Mouse (Mus musculus): ENCODE data around the gene Cfap57. TPM values are rescaled to one million over a fixed set of nuclear protein-coding genes. Genes with fewer than 3 reads are reported as not detected.

Cfap57 gene
- polyA plus RNA-seq (2016; fragmentation: Nextera tagmentation; extraction: Ambion mirVana): 0.74 and 0.89 TPM in 2 replicates

- ATAC-seq (ENCODE audit: low FRiP score): peak; percentile 92
- H3K9me3 ChIP-seq: peaks cover 5% of the 10 kb centered on the region
Observed at GRCm38 (mm10) chr4:118620279-118620966, at the start of gene Cfap57, which contains the start of gene Ebna1bp2. Gene Cfap57 (minus strand): TSS chr4:118620777. Gene Ebna1bp2 (plus strand): TSS chr4:118620799.

GRCm38 (mm10) chr4:118658652-118659051, 38.1 kb upstream of the Cfap57 start, which contains the start of gene Olfr62:
Gene Olfr62 (plus strand): TSS chr4:118658952.
- ATAC-seq (ENCODE audit: low FRiP score): no peak
- Histone ChIP-seq H3K9ac (no peak within 1 kb of the TSS), H3K27ac (no peak within 1 kb of the TSS)

More at GRCm38 (mm10) chr4:118620279-118620966, at the start of gene Cfap57, which contains the start of gene Ebna1bp2:
- H3K9ac ChIP-seq: peak within 1 kb of the TSS; percentile 74
- H3K36me3 ChIP-seq (replicated peaks): peaks cover 26% of the 10 kb centered on the region
- no peaks in the 10 kb centered on the region for H3K27me3 ChIP-seq
- H3K4me1 ChIP-seq: peaks cover 11% of the 10 kb centered on the region
- H3K27ac ChIP-seq: peak within 1 kb of the TSS; percentile 62; the same call in 1 of the 2 replicates
- H3K4me2 ChIP-seq: peak within 1 kb of the TSS; percentile 94
- WGBS: under 1% methylated on average over 32 of the region's 41 CpGs
- H3K4me3 ChIP-seq (replicated peaks): peak within 1 kb of the TSS; percentile 78

GRCm38 (mm10) chr4:118645234-118645633, 24.7 kb upstream of the Cfap57 start:
- Histone ChIP-seq H3K4me1 (peaks cover 8% of the 10 kb centered on the region; the same call in 1 of the 2 replicates), H3K4me2 (no peak overlapping the region), H3K27ac (no peak overlapping the region), H3K9ac (no peak overlapping the region), H3K36me3 (replicated peaks) (no peaks in the 10 kb centered on the region), H3K27me3 (no peaks in the 10 kb centered on the region), H3K9me3 (no peaks in the 10 kb centered on the region), H3K4me3 (replicated peaks) (no peak overlapping the region)
- peak; percentile 39; the same call in 1 of the 2 replicates for ATAC-seq (ENCODE audit: low FRiP score)
- WGBS: 7% methylated on average over 2 of the region's 2 CpGs

More at GRCm38 (mm10) chr4:118658652-118659051, 38.1 kb upstream of the Cfap57 start, which contains the start of gene Olfr62:
- H3K4me3 ChIP-seq (replicated peaks): no peak within 1 kb of the TSS
- H3K4me2 ChIP-seq: no peak within 1 kb of the TSS
- no peaks in the 10 kb centered on the region for H3K4me1 ChIP-seq
- no peaks in the 10 kb centered on the region for H3K36me3 ChIP-seq (replicated peaks)
- no peaks in the 10 kb centered on the region for H3K9me3 ChIP-seq
- H3K27me3 ChIP-seq: no peaks in the 10 kb centered on the region

DNA sequence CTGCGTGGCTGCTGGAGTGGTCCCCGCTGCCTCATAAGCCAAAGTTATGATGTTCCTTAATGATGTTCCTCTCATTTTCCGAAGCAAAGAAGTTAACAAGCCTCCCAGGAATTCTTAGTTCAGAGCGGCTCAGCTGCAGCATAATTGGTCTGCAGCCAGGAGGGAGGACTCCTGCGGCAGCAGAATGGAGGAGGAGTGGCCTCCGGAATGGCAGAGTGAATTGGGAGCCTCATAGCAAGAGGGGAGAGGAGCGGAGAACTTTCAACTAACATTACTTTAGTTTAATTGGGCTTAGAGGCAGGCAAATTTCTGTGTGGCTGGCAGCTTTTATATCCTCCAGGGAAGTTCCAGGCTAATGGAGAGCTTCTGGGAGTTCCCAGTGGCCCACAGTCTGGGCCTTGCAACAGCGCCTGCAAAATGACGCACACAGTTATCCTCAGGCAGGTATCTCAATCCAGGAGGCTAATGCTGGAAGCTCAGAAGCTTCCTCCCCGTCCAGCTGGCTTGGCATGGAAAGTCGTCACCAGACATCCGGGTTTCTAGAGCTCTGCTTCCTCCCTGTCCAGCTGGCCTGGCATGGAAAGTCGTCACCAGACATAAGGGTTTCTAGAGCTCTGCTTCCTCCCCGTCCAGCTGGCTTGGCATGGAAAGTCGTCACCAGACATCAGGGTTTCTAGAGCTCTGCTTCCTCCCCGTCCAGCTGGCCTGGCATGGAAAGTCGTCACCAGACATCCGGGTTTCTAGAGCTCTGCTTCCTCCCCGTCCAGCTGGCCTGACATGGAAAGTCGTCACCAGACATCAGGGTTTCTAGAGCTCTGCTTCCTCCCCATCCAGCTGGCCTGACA, 22.0 kb upstream of the Cfap57 start:
- Histone ChIP-seq H3K27me3 (no peaks in the 10 kb centered on the region), H3K4me1 (peaks cover 8% of the 10 kb centered on the region; the same call in 1 of the 2 replicates), H3K9ac (no peak overlapping the region), H3K9me3 (no peaks in the 10 kb centered on the region), H3K27ac (no peak overlapping the region), H3K4me3 (replicated peaks) (no peak overlapping the region), H3K36me3 (replicated peaks) (no peaks in the 10 kb centered on the region), H3K4me2 (peak overlapping the region; percentile 34)
- 46% methylated on average over 20 of the region's 20 CpGs for WGBS
- no peak for ATAC-seq (ENCODE audit: low FRiP score)

DNA sequence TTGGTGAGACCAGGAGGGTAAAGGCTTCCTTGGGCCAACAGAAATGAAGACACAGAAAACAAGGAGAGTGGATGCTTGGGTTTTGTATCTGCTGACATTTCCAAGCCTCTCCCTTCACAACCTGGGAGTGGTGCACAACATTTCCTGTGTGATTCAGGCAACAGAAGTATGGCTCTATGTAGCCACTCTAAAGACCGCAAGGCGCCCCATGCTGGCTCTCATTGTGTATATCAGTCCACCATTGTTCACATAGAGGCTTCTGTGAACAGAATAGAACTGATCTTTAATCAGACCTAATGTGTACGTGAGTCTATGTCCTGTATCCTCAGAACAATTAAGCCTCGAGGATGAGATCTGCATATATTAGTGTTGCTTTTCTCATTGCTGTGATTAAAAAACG, 9.7 kb upstream of the Cfap57 start:
- H3K4me3 ChIP-seq (replicated peaks): no peak overlapping the region
- no peak overlapping the region for H3K9ac ChIP-seq
- no peak overlapping the region for H3K4me2 ChIP-seq
- H3K9me3 ChIP-seq: no peaks in the 10 kb centered on the region
- H3K36me3 ChIP-seq (replicated peaks): peaks cover 54% of the 10 kb centered on the region
- 82% methylated on average over 5 of the region's 5 CpGs for WGBS
- no peaks in the 10 kb centered on the region for H3K4me1 ChIP-seq
- no peak for ATAC-seq (ENCODE audit: low FRiP score)
- no peak overlapping the region for H3K27ac ChIP-seq
- no peaks in the 10 kb centered on the region for H3K27me3 ChIP-seq

- 88% methylated on average over 9 of the region's 9 CpGs for WGBS
- no peak for ATAC-seq (ENCODE audit: low FRiP score)
- 0 out of 2 replicates have a peak overlapping the region, but pooled peaks have one; percentile 74 for H3K9ac ChIP-seq
Observed at GRCm38 (mm10) chr4:118621781-118622180, 1.2 kb upstream of the Cfap57 start.

GRCm38 (mm10) chr4:118620967-118621320, 367 bp upstream of the Cfap57 start:
- Histone ChIP-seq H3K4me2 (peak overlapping the region; percentile 94), H3K9me3 (peaks cover 5% of the 10 kb centered on the region), H3K4me3 (replicated peaks) (peak overlapping the region; percentile 78), H3K9ac (peak overlapping the region; percentile 74), H3K27ac (peak overlapping the region; percentile 25; the same call in 1 of the 2 replicates), H3K4me1 (peaks cover 11% of the 10 kb centered on the region), H3K27me3 (no peaks in the 10 kb centered on the region), H3K36me3 (replicated peaks) (peaks cover 32% of the 10 kb centered on the region)
- under 1% methylated on average over 23 of the region's 23 CpGs for WGBS
- ATAC-seq (ENCODE audit: low FRiP score): peak; percentile 39

More at GRCm38 (mm10) chr4:118621781-118622180, 1.2 kb upstream of the Cfap57 start:
- Histone ChIP-seq H3K27me3 (no peaks in the 10 kb centered on the region), H3K27ac (no peak overlapping the region), H3K9me3 (peaks cover 5% of the 10 kb centered on the region), H3K36me3 (replicated peaks) (peaks cover 40% of the 10 kb centered on the region), H3K4me3 (replicated peaks) (peak overlapping the region; percentile 78), H3K4me2 (peak overlapping the region; percentile 94), H3K4me1 (peaks cover 11% of the 10 kb centered on the region)

- no peak overlapping the region for H3K9ac ChIP-seq
- no peak overlapping the region for H3K4me3 ChIP-seq (replicated peaks)
- no peaks in the 10 kb centered on the region for H3K36me3 ChIP-seq (replicated peaks)
- H3K4me2 ChIP-seq: no peak overlapping the region
- 89% methylated on average over 11 of the region's 11 CpGs for WGBS
- H3K27me3 ChIP-seq: 0 out of 2 replicates have a peak, but pooled peaks cover 13% of the 10 kb centered on the region
- no peak overlapping the region for H3K27ac ChIP-seq
- no peak for ATAC-seq (ENCODE audit: low FRiP score)
- H3K4me1 ChIP-seq: no peaks in the 10 kb centered on the region
- peaks cover 5% of the 10 kb centered on the region for H3K9me3 ChIP-seq
Observed at GRCm38 (mm10) chr4:118615412-118615811, 5.2 kb downstream of the Cfap57 start.

DNA sequence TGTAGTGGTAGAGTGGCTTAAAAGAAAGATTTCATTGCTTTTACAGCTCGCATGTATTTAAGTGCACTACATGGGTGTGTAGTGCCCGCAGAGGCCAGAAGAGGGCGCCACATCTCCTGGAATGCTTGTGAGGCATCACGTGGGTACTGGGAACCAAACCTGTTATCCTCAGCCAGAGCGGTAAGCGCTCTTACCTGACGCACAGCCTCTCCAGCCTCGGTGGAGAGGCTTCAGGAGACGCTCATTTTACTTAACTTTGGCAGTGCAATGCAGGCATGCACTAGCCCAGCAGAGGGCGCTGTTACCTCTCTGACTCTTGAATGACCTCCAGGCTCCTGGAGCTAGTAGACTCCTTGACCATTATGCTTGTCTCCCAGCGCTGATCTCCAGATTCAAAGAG, 8.0 kb downstream of the Cfap57 start:
- no peaks in the 10 kb centered on the region for H3K36me3 ChIP-seq (replicated peaks)
- H3K27ac ChIP-seq: no peak overlapping the region
- H3K9me3 ChIP-seq: peaks cover 4% of the 10 kb centered on the region
- H3K9ac ChIP-seq: no peak overlapping the region
- ATAC-seq (ENCODE audit: low FRiP score): no peak
- WGBS: 20% methylated on average over 11 of the region's 11 CpGs
- no peak overlapping the region for H3K4me3 ChIP-seq (replicated peaks)
- no peaks in the 10 kb centered on the region for H3K4me1 ChIP-seq
- H3K4me2 ChIP-seq: no peak overlapping the region
- 0 out of 2 replicates have a peak, but pooled peaks cover 15% of the 10 kb centered on the region for H3K27me3 ChIP-seq

DNA sequence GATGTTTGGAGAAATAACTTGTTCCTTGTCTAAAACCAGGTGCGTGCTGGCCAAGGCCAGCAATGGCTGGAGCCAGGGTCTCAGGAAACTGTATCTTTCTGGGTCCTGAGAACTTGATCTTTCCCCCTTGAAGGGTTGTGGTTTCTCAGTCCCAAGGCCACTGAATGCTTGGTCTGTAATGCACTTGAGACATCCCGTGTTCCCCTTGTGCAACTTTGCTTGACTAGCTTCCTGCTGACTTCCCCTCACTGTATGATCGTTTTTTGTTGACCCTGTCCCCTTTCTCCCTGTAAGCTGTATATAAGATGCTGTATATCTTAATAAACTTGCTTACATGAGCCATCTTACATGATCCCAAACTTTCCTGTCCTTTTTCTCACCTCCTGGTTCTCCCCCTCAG, 10.7 kb downstream of the Cfap57 start:
- Histone ChIP-seq H3K4me1 (no peaks in the 10 kb centered on the region), H3K27ac (no peak overlapping the region), H3K4me2 (no peak overlapping the region), H3K27me3 (0 out of 2 replicates have a peak, but pooled peaks cover 15% of the 10 kb centered on the region), H3K36me3 (replicated peaks) (no peaks in the 10 kb centered on the region), H3K4me3 (replicated peaks) (no peak overlapping the region), H3K9ac (no peak overlapping the region), H3K9me3 (no peaks in the 10 kb centered on the region)
- no peak for ATAC-seq (ENCODE audit: low FRiP score)
- WGBS: 75% methylated on average over 3 of the region's 3 CpGs

- no peak for ATAC-seq (ENCODE audit: low FRiP score)
Observed at GRCm38 (mm10) chr4:118604065-118604464, 16.5 kb downstream of the Cfap57 start.

GRCm38 (mm10) chr4:118589733-118590130, 30.8 kb downstream of the Cfap57 start:
- no peaks in the 10 kb centered on the region for H3K36me3 ChIP-seq (replicated peaks)
- H3K9ac ChIP-seq: no peak overlapping the region
- H3K27ac ChIP-seq: no peak overlapping the region
- no peak overlapping the region for H3K4me2 ChIP-seq
- no peaks in the 10 kb centered on the region for H3K27me3 ChIP-seq
- 6% methylated on average over 7 of the region's 7 CpGs for WGBS
- H3K9me3 ChIP-seq: no peaks in the 10 kb centered on the region
- no peak overlapping the region for H3K4me3 ChIP-seq (replicated peaks)
- no peak for ATAC-seq (ENCODE audit: low FRiP score)
- H3K4me1 ChIP-seq: peaks cover 9% of the 10 kb centered on the region

More at GRCm38 (mm10) chr4:118604065-118604464, 16.5 kb downstream of the Cfap57 start:
- H3K27ac ChIP-seq: no peak overlapping the region
- no peaks in the 10 kb centered on the region for H3K36me3 ChIP-seq (replicated peaks)
- H3K4me1 ChIP-seq: no peaks in the 10 kb centered on the region
- no peaks in the 10 kb centered on the region for H3K27me3 ChIP-seq
- no peak overlapping the region for H3K4me3 ChIP-seq (replicated peaks)
- no peaks in the 10 kb centered on the region for H3K9me3 ChIP-seq
- WGBS: 80% methylated on average over 4 of the region's 4 CpGs
- no peak overlapping the region for H3K4me2 ChIP-seq
- no peak overlapping the region for H3K9ac ChIP-seq
